Mouse (Mus musculus) naive thymus-derived CD4-positive, alpha-beta T cell, adult 2 months (primary cell): ENCODE measurements around the gene Cbln1.

ENCODE experiments used
- DNase-seq: peaks from one replicate; pipeline ENCODE4 v3.0.0-alpha.2; 2011; ENCODE audit warnings: low read depth

Cbln1 gene

GRCm38 (mm10) chr8:87469931-87470833, 2.2 kb downstream of the Cbln1 start:
- DNase-seq: no peak

GRCm38 (mm10) chr8:87468958-87469815, 3.2 kb downstream of the Cbln1 start:
- DNase-seq: no peak

DNA sequence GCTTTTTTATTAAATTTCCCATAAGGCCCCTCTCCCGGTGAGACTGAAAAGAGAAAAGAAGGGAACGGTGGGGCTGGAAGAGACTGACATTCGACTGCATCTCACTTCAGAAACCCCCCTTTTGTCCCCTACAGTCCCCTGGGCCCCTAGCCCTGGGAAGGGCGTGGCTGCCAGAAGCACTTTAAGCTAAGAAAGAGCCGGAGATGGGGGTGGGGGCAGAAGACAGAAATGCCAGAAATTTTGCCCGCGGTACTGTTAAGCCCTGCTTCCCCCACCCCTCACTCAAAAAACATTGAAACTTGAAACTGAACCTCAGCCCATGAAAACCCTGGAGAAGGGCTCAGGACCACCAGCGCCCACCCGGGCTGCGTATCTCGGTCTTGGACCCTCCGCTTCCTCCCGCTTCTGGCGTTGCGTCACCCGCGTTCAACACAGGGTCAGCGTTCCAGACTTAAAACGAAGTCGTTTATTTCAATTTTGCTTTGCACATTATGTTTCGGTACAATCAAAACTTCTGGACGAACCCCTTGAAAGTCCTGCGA, 3.9 kb downstream of the Cbln1 start:
- DNase-seq: no peak

- DNase-seq: no peak
These were observed 4.5 kb downstream of the Cbln1 start for GRCm38 (mm10) chr8:87467906-87468305.

DNA sequence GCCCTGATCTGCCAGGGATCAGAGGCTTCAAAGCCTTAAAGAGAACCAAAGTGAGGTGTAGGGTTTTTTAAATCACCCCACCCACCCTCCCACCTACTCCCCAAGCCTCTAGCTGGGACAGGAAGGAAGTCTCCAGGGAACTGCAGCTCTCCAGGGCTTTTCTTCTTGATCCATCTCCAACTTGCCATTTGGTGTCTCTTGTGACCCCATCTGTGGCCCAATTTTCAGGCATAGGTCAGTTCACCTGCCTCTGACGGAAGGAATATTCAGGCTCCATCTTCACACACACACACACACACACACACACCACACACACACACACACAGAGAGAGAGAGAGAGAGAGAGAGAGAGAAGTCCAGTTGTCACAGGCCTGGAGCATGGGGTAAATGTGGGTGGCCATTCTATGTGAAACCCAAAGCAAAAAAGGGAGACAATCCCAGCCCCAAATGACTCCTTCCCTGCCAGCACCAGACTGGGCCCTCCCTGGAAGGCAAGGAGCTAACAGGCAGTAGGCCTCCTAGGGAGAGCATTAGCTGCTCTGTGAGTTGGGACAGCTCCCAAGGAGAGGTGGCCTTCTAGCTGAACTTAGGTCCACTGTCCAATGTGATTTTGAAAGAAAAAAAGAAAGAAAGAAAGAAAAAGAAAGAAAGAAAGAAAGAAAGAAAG, 5.3 kb downstream of the Cbln1 start:
- DNase-seq: no peak

DNA sequence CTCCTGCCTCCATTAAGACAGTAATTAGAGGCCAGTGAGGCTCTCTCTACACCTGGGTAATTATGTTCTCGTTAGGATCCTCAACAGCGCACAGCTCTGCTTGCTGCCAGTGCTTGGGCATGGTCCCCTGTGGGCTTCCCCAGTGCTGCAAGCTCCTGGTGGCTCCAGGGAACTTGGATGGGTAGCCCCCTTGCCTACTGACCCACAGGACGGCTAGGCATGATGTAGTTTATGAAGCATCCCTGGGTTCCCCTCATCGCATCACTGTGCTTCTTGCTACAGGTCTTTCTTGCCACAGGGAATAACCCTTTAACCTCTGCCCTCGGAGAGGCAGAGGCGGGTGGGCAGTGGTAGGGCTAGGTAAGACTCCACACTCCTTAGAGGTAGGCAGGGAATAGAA, 6.1 kb downstream of the Cbln1 start:
- DNase-seq: no peak

DNA sequence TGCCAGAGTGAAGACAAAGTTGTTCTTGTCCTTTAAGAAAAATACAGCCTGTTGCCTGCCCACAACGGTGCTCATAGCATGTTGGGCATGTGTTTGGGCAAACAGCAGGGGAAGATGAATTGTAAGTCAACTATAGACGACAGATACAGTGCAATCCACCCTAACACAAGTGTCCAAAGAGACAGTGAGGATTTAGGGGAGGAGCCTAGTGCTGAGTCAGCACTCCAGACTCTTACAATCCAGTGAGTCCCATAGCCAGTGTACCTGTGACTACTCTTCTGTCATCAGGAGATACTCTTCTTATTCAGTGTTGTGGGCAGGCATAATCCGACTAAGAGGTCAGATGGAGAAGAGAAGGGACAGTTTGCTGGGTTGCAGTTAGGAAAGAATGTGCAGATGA, 8.0 kb downstream of the Cbln1 start:
- DNase-seq: no peak

- DNase-seq: no peak
These were observed 10.6 kb downstream of the Cbln1 start for GRCm38 (mm10) chr8:87461801-87462200.

DNA sequence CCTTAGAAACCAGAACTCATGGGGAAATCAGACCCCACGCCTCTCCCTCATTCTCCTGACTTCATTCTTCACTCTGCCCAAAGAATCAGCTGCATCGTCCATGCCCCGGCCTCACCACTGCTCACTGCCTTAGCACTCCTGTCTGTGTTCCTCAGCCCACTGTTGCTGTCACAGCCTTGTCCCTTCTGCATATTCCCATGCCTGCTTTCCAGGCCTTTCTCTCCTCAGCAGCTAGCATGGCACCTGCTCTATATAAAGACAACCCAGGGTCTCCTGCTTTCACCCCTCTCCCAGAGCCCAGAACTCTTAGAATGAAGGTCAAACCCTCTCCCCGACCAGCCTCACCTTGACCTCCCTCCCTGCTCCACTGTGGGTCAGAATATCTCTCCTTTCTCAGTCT, 15.5 kb downstream of the Cbln1 start:
- DNase-seq: no peak

DNA sequence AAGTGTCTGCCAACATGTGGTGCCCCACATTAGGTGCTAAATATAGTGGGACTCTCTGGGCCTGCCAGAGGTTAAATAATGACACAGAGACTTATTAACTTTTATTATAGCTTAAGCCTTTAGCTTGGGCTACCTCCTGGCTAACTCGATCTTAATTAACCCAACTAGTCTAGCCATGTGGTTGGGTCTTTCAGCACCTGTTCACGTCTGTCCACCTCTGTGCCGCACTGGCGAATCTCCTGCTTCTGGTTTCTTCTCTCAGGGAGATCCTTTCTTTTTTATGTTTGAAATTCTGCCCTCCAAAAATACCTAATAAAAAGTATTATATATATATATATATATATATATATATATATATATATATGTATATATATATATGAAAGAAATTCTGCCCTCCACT, 19.6 kb downstream of the Cbln1 start:
- DNase-seq: no peak

GRCm38 (mm10) chr8:87451737-87452136, 20.7 kb downstream of the Cbln1 start:
- no peak for DNase-seq

DNA sequence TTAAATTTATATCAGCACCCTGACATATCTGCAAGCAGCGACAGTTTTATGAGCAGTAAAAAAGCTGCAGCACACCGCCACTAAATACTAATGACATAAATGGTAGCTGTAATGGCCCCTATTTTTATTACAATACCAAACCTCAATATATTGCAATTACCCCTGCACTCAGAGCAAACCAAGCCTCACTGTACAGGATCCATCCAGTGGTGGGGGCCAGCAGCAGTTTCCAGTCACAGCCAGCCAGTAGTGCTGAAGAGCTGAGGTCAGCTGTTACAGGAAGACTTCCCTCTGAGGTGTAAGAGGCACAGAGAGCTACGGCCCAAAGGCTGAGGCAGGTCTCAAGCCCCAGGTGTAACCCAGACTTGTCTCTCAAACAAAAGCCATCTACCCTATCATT, 37.8 kb downstream of the Cbln1 start:
- no peak for DNase-seq

- DNase-seq: no peak
These were observed 45.2 kb downstream of the Cbln1 start for GRCm38 (mm10) chr8:87427188-87427587.

- no peak for DNase-seq
These were observed 47.7 kb downstream of the Cbln1 start for GRCm38 (mm10) chr8:87424706-87425105.

- no peak for DNase-seq
These were observed 50.7 kb downstream of the Cbln1 start for GRCm38 (mm10) chr8:87421697-87422096.
